Mouse (Mus musculus) gastrocnemius, adult 18-20 months (tissue): Measurements from ENCODE around the gene A1bg. TPM values are rescaled to one million over a fixed set of nuclear protein-coding genes. Genes with fewer than 3 reads are reported as not detected.

Experiments used
- DNase-seq: peaks from one replicate; pipeline ENCODE4 v3.0.0; 2021; ENCODE audit warnings: low spot score
- long read RNA-seq, 2 experiments: library from polyadenylated mRNA; stranded (forward); transcript quantifications; one replicate each; pipeline ENCODE4 v2.0.0; 2021
- total RNA-seq, 2 experiments: library from RNA; stranded (reverse); gene quantifications; 2 replicates each; pipeline ENCODE4 v1.2.3; 2021

Gene A1bg
- total RNA-seq, result not detected
- long read RNA-seq, experiment 1, partial matches to known transcripts, result 0 of 2 reads
- long read RNA-seq, experiment 1, other reads (novel, unspliced or antisense), result 2 of 2 reads
- long read RNA-seq, experiment 2, partial matches to known transcripts, result 0 of 1 reads
- long read RNA-seq, experiment 2, other reads (novel, unspliced or antisense), result 1 of 1 reads

DNA sequence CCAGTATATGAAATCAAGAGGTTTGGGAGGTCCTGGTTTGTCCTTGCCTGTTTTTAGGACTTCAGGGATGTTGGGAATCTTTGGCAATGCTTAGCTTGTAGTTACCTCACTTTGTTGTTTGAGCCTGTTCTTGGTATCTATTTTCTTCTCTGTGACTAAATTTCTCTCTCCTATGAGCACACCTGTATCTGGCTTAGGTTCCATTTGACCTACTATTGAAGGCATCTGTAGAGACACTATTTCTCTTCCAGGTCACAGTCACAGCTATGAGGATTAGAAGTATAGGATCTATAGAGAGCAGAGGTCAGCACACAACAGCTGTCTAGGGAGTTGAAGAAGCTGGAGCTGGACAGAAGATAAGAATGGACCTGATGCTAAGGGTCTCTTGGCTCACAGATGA lies at the start of gene A1bg:
TSS of gene A1bg (minus strand) at position 101 of the 400 bp plus-strand sequence.
- no peak for DNase-seq

DNA sequence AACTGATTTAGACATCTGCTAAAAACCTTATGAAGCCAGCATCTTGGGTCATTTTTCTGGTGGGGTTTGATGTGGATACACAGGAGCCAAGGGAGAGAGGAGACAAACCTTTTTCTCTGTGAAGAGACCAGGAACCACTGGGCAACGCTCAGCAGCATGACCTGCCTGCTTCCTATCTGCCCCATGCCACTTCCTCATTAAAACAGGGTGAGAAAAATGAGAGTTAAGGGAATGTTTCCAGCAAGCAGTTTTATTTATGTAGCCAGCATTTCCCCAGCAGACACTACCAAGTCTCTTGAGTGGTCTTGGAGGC lies 45.7 kb upstream of the A1bg start:
- no peak for DNase-seq

DNA sequence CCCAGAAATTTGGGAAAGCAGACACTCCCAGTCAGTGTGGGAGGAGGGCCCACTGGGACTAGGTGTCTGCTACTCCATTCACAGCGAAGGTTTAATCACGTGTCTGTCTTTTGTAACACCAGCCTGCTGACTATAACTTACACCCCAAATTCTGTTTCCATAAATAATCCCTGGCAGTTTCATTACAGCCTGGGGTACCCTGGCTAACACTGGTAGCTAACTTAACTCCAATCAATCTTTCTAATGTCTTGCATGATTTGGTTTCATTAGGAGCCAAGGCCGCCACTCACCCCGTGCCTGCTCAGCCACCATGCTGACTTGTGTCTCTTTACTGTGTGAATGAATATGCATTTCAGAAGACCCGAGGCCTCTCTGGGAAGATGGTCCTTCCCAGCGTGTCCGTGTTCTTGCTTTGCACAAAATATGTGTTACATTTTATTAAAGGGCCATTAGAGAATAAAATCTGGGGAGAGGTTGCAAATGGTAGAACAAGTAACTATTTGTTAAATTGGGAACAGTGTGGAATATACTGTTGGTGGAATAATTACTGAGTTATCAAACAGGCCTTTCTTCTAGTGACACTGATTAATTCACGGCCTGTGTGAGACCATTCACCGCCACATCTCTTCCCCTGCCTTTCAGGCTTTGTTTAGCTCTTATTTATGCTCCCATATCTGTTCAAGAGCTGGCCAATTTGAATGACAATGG lies 45.2 kb upstream of the A1bg start:
- no peak for DNase-seq

- no peak for DNase-seq
Measured at GRCm38 (mm10) chr15:60925686-60926085, 2.9 kb upstream of the A1bg start.

DNA sequence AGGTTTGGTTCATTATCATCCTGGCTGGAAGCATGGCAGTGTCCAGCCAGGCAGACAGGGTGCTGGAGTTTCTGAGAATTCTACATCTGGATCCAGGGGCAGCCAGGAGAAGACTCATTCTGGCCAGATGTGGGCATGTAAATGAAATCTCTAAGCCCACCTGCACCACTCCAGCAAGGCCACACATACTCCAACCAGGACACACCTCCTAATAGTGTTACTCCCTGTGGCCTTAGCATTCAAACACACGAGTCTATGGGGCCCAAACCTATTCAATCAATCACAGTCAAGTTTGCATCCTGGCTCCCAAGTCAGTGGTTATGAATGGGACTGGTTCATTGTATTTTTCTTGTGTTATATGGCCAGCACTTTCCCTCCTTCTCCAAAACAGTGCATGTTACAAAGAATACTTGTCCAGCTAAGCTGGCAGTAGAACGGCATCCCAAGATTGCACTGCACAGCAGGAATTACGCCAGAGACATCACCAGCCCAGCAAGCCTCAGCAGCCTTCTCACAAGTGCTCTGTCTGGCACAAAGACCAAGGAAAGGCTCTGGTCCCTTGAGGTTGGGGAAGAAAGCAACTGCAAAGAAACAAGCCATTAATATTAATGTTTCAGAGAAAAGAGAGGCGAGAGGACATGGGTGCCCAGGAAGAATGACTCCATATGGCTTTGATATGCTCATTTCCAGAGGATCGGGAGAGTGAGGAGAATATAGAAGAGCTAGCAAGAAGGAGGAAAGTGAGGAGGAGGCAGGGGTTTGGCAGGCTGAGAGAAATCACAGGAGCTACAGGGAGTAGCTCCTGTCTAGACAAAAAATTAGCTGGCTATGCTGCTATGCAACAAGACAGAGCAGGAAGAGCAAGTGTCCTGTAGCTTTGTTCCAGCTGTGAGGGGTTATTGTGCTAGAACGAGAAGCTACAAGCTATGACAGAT lies 18.8 kb downstream of the A1bg start:
- DNase-seq, result no peak

- DNase-seq, result no peak
Measured at GRCm38 (mm10) chr15:60898187-60898965, 24.4 kb downstream of the A1bg start.

- no peak for DNase-seq
Measured at GRCm38 (mm10) chr15:60896040-60896439, 26.8 kb downstream of the A1bg start.

DNA sequence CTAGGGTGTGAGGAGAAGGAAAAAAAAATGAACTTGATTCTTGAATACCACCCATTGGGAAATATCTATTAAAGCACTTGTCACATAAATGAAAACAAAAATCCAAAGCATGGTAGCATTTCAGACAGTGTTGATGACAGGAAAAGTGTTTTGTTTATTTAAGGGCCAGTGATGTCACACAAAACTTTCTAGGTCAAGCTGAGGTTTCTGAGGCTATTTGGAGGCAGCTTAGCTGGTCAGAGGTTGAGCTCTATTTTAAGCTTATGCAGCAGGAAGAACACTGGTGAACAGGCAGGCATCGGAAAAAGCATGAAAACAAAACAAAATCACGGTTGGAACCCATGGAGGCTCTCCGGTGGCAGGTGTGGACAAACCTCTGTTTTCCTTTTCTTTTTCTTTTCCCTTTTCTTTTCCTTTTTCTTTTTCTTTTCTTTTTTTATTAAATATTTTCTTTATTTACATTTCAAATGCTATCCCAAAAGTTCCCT lies 29.8 kb downstream of the A1bg start:
- peak; percentile 31 for DNase-seq

- no peak for DNase-seq
Measured at GRCm38 (mm10) chr15:60888724-60889123, 34.1 kb downstream of the A1bg start.

DNA sequence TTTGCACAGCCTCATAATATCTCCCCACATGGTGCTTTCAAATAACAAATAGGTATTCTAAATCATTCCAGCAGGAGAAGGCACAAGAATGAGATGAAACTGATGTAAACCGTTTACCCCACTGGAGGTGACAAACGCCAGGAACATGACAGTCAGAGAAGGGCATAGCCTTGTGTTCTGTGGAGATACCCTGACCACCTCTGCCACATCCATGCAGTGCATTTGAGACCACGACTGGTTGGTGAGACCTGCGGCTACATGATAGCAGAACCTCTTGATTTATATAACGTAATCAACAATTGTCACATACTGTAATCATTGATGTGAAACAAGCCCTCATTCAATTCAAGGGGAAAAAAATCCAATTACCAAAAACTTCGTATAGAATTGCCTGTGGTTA lies 47.1 kb downstream of the A1bg start:
- no peak for DNase-seq

DNA sequence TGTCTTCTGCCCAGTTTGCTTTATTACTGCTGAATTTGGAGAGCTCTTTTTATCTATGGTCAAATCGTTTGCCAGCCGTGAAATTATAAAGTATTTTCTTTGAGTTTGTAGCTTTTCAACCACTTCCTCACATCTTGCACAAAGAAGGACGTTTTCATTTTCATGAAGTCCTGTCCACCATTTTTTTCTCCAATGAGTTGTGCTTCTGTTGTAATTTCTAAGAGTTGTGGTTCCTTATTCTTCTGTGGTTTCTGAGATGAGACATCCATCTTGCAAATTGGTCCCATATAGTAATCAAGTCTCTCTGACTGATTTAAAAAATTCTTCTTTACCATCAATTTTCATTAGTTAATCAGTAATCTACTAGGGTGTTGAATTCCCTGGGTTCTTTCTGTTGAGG lies 60.4 kb downstream of the A1bg start:
- no peak for DNase-seq

- DNase-seq, result no peak
Measured at GRCm38 (mm10) chr15:60855112-60855511, 67.7 kb downstream of the A1bg start.

DNA sequence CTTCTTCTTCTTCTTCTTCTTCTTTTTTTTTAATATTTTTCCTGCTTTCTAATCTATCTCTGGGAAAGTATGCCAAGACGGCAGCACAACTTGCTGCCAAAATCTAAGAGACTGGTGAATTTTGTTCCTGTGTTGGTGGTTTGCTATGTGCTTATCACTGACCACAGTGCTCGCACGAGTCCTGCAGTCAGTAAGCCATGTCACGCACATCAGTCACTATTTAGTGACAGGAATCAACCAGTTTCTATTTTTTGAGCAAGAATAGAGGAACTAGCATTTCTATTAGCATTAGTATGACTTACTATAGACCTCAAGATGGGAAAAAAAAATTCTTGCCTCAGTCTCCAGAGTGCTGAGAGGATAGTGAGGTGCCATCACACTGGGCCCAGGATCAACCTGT lies 68.7 kb downstream of the A1bg start:
- no peak for DNase-seq

DNA sequence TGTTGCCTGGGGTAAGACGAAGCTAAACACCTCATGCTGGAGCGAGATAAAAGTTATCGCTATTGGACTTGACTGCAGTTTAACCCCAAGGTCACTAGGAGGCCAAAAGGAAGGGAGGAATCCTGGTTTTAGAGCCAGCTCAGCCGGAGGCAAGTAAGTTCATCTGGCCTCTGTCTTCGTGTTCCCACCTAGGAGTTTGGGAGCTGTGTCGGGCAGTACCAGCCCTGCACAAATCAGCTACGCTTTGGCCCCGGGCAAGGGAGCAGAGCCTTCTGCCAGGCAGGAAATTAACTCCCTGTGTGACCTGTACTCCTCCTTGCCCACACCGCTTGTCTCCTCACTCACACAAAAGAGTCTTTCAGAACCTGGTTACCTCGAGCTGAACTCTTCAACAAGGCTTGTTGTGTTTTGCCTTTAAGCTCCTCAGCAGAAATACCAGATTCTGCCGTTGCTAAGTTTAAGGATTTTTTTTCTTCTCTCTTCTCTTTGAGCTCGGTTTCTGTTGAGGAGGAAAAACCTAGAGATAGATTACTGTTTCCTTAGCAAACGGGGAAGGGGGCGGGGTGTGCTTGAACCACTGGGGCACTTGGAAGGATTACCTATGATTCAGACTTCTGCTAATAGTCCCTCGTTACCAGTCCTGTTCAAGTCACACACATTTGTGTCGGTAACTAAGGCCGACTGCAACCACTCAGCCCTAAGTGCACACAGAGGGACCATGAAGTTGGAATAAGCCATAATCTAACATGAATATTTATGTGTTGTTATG lies 69.4 kb downstream of the A1bg start, which contains the start of gene Fam84b:
TSS of gene Fam84b (minus strand) at position 548 of the 769 bp plus-strand sequence.
- no peak for DNase-seq

DNA sequence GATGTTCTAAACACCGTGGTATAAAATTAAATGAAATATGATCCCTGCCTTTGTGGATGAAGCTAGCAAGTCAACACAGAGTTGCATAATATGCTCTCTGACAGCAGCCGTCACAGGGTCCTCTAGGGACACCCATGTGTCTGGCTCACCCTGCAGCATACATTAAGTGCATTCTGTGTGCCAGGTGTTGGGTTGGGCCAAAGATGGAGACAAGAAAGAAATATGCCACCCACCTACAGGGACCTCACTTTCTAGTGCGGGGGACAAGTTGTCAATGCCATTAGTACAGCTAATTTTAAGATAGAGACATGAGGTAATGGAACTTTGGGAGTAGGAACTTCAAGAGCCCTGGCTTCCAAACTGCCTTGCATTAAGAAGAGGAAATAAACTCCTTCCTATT lies 74.2 kb downstream of the A1bg start:
- no peak for DNase-seq

Other genes with a start within 250 kb of the A1bg start
- 1 to 10 TPM; 1.2 to 2.3 TPM for gene Fam84b, start 69.2 kb downstream of the A1bg start, total RNA-seq